21 mouse cellular contexts compared by ENCODE assay signal in genomic region chr14:73222316-73222970, GRCm38 (mm10). TPM values are rescaled to one million over a fixed set of nuclear protein-coding genes. Genes with fewer than 3 reads are reported as not detected.
DNase-seq lines count a peak whose midpoint lies in the region; TF ChIP-seq lines count a peak whose summit lies in the region.
"Had no signal": no experiment of that assay in that cellular context is flagged by ENCODE, and none has a peak within 500 bp of the region (broad histone marks: within the 10 kb centered on the region; RNA-seq: fewer than 3 reads in every experiment).

No protein-coding gene starts in this region.

- peaks cover 10% of the 10 kb centered on the region for H3K4me1 ChIP-seq in brown adipose tissue, adult 24 weeks (ENCODE audit: control insufficient read depth, insufficient read depth, insufficient read length, low read length)
- H3K4me1 ChIP-seq: forebrain, embryonic 10.5 days; heart, embryonic 10.5 days; limb, embryonic 10.5 days had no signal

- no peak for DNase-seq in layer of hippocampus, adult 2 months (ENCODE audit: low spot score in 2 of 2)
- DNase-seq in layer of hippocampus, adult 18-20 months (ENCODE audit: low spot score in 2 of 2) = no peak
- peak; percentile 12 to 17 for DNase-seq in B cell, adult 2 months
- peak; percentile 19 to 29 for DNase-seq in monocyte, adult 2 months (ENCODE audit: low read depth in 1 of 2, low spot score in 2 of 2)
- no peak for DNase-seq in cerebellum, postnatal 36 days
- DNase-seq in cerebellum, adult 9-11 months = no peak
- DNase-seq in frontal cortex, postnatal 25 days (ENCODE audit: low spot score in 2 of 2) = no peak
- DNase-seq: cerebellum, adult 18-20 months; embryo, embryonic 11 days; gastrocnemius, postnatal 10 days; heart, postnatal 14 days; kidney, adult 18-20 months; kidney, postnatal 14 days; midbrain, embryonic 14.5 days had no signal

- H3K27ac ChIP-seq in layer of hippocampus, adult 2 months = peak overlapping the region; percentile 46; the same call in 1 of the 2 replicates
- H3K27ac ChIP-seq in brown adipose tissue, adult 24 weeks (replicated peaks; ENCODE audit: low read depth, low read length) = 0 out of 2 replicates have a peak overlapping the region, but pooled peaks have one; percentile 11
- H3K27ac ChIP-seq: embryonic facial prominence, embryonic 15.5 days; forebrain, embryonic 10.5 days; heart, embryonic 10.5 days; limb, embryonic 10.5 days; liver, embryonic 14.5 days; stomach, postnatal 0 days had no signal

- TF ChIP-seq CTCF in layer of hippocampus, adult 2 months (conservative IDR thresholded peaks at IDR 0.05) = no peak

- no peak overlapping the region for H3K4me3 ChIP-seq in layer of hippocampus, adult 2 months
- H3K4me3 ChIP-seq in brown adipose tissue, adult 24 weeks (ENCODE audit: insufficient read depth, low read depth, low read length) = no peak overlapping the region
- H3K4me3 ChIP-seq: embryonic facial prominence, embryonic 15.5 days; forebrain, embryonic 10.5 days; heart, embryonic 10.5 days; limb, embryonic 10.5 days had no signal

RNA-seq across cellular contexts. Expression of gene Lpar6, which starts 15.3 kb away (rescaled TPM):
- total RNA-seq in layer of hippocampus, adult 2 months (2021) = 1 to 10 TPM; 1.7 to 1.9 TPM
- 1 to 10 TPM; 1.2 to 1.6 TPM for total RNA-seq in layer of hippocampus, adult 18-20 months (2021)
- polyA plus RNA-seq in brown adipose tissue, adult 24 weeks (2012; ENCODE audit: insufficient read depth, insufficient read length, missing spikeins) = 15.0 and 19.7 TPM in 2 replicates

Comparison
In these comparisons a context has a peak if more than half of its experiments do, and no peak if none do; other contexts are left out.
1. DNase-seq: peak in B cell, adult 2 months (2 of 2) and monocyte, adult 2 months (2 of 2); none in layer of hippocampus, adult 2 months (0 of 2), layer of hippocampus, adult 18-20 months (0 of 2), cerebellum, postnatal 36 days (0 of 2), cerebellum, adult 9-11 months (single experiment) and frontal cortex, postnatal 25 days (0 of 2).